Mouse (Mus musculus): ENCODE measurements around the gene Mrps24.

GRCm38 (mm10) chr11:5701821-5702220, 13.7 kb downstream of the Mrps24 start:
- TF ChIP-seq EP300 (IDR thresholded peaks at IDR 0.05; ENCODE audit: insufficient read depth, low read depth, low read length) (no peak), CTCF (IDR thresholded peaks at IDR 0.05; ENCODE audit: low read depth, low read length) (no peak)

Measured in ES-Bruce4 (cell line).